Mouse (Mus musculus): ENCODE data around the gene Unc5a. TPM values are rescaled to one million over a fixed set of nuclear protein-coding genes. Genes with fewer than 3 reads are reported as not detected.

Unc5a gene
- polyA plus RNA-seq, 1 experiment: not detected

- TF ChIP-seq GATA1 (IDR thresholded peaks at IDR 0.05; ENCODE audit: low read length): no peak
These were observed 62.8 kb downstream of the Unc5a start for GRCm38 (mm10) chr13:55011981-55012478.

- TF ChIP-seq GATA1 (IDR thresholded peaks at IDR 0.05; ENCODE audit: low read length): no peak
These were observed 64.6 kb downstream of the Unc5a start for GRCm38 (mm10) chr13:55013702-55014344.

GRCm38 (mm10) chr13:55014451-55014850 lies 65.2 kb downstream of the Unc5a start:
- TF ChIP-seq GATA1 (IDR thresholded peaks at IDR 0.05; ENCODE audit: low read length): no peak

- TF ChIP-seq GATA1 (IDR thresholded peaks at IDR 0.05; ENCODE audit: low read length): no peak
These were observed 68.1 kb downstream of the Unc5a start for GRCm38 (mm10) chr13:55017154-55017897.

GRCm38 (mm10) chr13:55017898-55018599 lies 68.8 kb downstream of the Unc5a start:
- no peak for TF ChIP-seq GATA1 (IDR thresholded peaks at IDR 0.05; ENCODE audit: low read length)

- TF ChIP-seq GATA1 (IDR thresholded peaks at IDR 0.05; ENCODE audit: low read length): no peak
These were observed 69.5 kb downstream of the Unc5a start for GRCm38 (mm10) chr13:55018700-55019099.

GRCm38 (mm10) chr13:55019181-55019580 lies 70.0 kb downstream of the Unc5a start:
- TF ChIP-seq GATA1 (IDR thresholded peaks at IDR 0.05; ENCODE audit: low read length): no peak

- TF ChIP-seq GATA1 (IDR thresholded peaks at IDR 0.05; ENCODE audit: low read length): no peak
These were observed 70.8 kb downstream of the Unc5a start for GRCm38 (mm10) chr13:55020051-55020450.

- no peak for TF ChIP-seq GATA1 (IDR thresholded peaks at IDR 0.05; ENCODE audit: low read length)
These were observed 72.1 kb downstream of the Unc5a start, which contains the start of gene Hk3 for GRCm38 (mm10) chr13:55021194-55021779. Gene Hk3 (minus strand): TSS chr13:55021385.

- no peak for TF ChIP-seq GATA1 (IDR thresholded peaks at IDR 0.05; ENCODE audit: low read length)
These were observed 73.0 kb downstream of the Unc5a start for GRCm38 (mm10) chr13:55022256-55022655.

GRCm38 (mm10) chr13:55022715-55023114 lies 73.5 kb downstream of the Unc5a start:
- TF ChIP-seq GATA1 (IDR thresholded peaks at IDR 0.05; ENCODE audit: low read length): no peak

- TF ChIP-seq GATA1 (IDR thresholded peaks at IDR 0.05; ENCODE audit: low read length): no peak
These were observed 75.0 kb downstream of the Unc5a start for GRCm38 (mm10) chr13:55024215-55024614.

GRCm38 (mm10) chr13:55040016-55040415 lies 90.8 kb downstream of the Unc5a start:
- TF ChIP-seq GATA1 (IDR thresholded peaks at IDR 0.05; ENCODE audit: low read length): no peak

GRCm38 (mm10) chr13:55047706-55048105 lies 98.5 kb downstream of the Unc5a start:
- TF ChIP-seq GATA1 (IDR thresholded peaks at IDR 0.05; ENCODE audit: low read length): no peak

Other genes starting within 250 kb of the Unc5a start
- gene Cdhr2, start 247.9 kb upstream of the Unc5a start, polyA plus RNA-seq (2012): not detected in 2 replicates
- gene Gprin1, start 199.5 kb upstream of the Unc5a start, polyA plus RNA-seq (2012): not detected in 2 replicates
- gene Sncb, start 182.8 kb upstream of the Unc5a start, polyA plus RNA-seq (2012): not detected in 2 replicates
- not detected in 2 replicates for gene Eif4e1b, start 165.4 kb upstream of the Unc5a start, polyA plus RNA-seq (2012)
- 0.14 and 0.17 TPM in 2 replicates for gene Tspan17, start 160.0 kb upstream of the Unc5a start, polyA plus RNA-seq (2012)
- not detected in 2 replicates for gene Hk3, start 72.0 kb downstream of the Unc5a start, polyA plus RNA-seq (2012)
- gene Uimc1, start 150.9 kb downstream of the Unc5a start, polyA plus RNA-seq (2012): 3.9 and 5.7 TPM in 2 replicates
- 8.1 and 16.8 TPM in 2 replicates for gene Zfp346, start 155.9 kb downstream of the Unc5a start, polyA plus RNA-seq (2012)
- not detected in 2 replicates for gene Gm17617, start 184.1 kb downstream of the Unc5a start, polyA plus RNA-seq (2012)
- not detected in 2 replicates for gene Fgfr4, start 203.2 kb downstream of the Unc5a start, polyA plus RNA-seq (2012)